Mouse (Mus musculus) thymus, postnatal 14 days (tissue): ENCODE results near the gene Fam19a2.

ENCODE experiments used
- DNase-seq: peaks from one replicate; pipeline ENCODE4 v3.0.0; 2021

The Fam19a2 gene

GRCm38 (mm10) chr10:123752755-123753154, 489.0 kb downstream of the Fam19a2 start:
- DNase-seq, result no peak

GRCm38 (mm10) chr10:123753996-123754395, 490.2 kb downstream of the Fam19a2 start:
- DNase-seq, result no peak

- DNase-seq, result no peak
Observed at GRCm38 (mm10) chr10:123789374-123789773, 525.6 kb downstream of the Fam19a2 start.
